Mouse (Mus musculus) heart, postnatal 14 days (tissue): Measurements from ENCODE around the gene Pcnx2. TPM values are rescaled to one million over a fixed set of nuclear protein-coding genes. Genes with fewer than 3 reads are reported as not detected.
A peak's percentile ranks its signal among the peaks of the same experiment; 100 is the strongest.

ENCODE experiments used
- DNase-seq, 2 experiments: peaks; one replicate each; pipeline ENCODE4 v3.0.0; 2021 to 2022
- intact Hi-C: fragments of 180-260 bp; cut with DNase I; formaldehyde crosslinking; loops from one replicate; pipeline ENCODE4 v1.15.1; 2025
- total RNA-seq, 2 experiments: library from RNA; stranded (reverse); gene quantifications; 2 replicates each; pipeline ENCODE4 v1.2.3; 2021

Gene Pcnx2
- total RNA-seq, 2 experiments from 2014 or later: 0.61 to 0.88 TPM

DNA sequence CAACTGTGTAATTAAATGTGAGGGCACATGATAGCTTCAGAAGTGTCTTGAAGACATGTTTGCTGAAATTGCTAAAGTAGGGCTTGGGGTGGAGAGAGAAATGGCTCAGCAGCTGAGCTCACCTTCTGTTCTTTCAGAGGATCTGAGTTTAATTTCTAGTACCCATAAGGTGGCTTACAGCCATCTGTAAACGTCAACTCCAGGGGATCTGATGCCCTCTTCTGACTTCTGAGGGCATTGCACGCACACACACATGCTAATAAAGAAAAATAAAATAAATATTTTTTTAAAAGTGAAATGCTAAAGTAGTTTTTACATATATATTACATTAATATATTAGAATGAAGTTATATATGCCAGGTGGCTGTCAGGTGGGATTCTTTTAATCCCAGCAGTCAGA lies 3.0 kb upstream of the Pcnx2 start:
- intact Hi-C loops: no loop called here
- no peak for DNase-seq

DNA sequence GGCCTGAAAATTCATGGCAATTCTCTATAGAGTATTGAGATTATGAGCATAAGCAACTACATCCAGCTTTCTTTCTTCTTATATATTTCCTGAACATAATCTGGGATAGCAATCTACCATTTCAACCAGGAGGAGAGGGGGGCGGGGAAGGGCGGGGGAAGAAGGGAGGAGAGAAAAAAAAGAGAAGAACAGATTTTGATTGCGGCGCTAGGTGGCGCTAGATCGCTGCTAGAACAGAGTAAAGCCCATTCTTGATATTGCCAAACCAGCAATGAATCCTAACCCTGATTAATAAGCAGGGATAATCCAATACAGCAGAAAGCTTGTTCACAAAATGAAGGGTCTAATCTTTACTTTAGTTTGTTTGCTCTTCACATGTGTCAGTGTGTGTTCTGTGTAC lies 782 bp upstream of the Pcnx2 start:
- peak; percentile 40 to 55 for DNase-seq
- intact Hi-C loops: no loop called here

- intact Hi-C loops: no loop called here
- no peak for DNase-seq
Measured at GRCm38 (mm10) chr8:125897388-125897787, 729 bp downstream of the Pcnx2 start.

GRCm38 (mm10) chr8:125889920-125890319 lies 8.2 kb downstream of the Pcnx2 start:
- intact Hi-C loops: no loop called here
- DNase-seq: no peak

GRCm38 (mm10) chr8:125887549-125887948 lies 10.6 kb downstream of the Pcnx2 start:
- intact Hi-C loops: no loop called here

GRCm38 (mm10) chr8:125880447-125880846 lies 17.7 kb downstream of the Pcnx2 start:
- intact Hi-C loops: no loop called here
- no peak for DNase-seq

More at GRCm38 (mm10) chr8:125887549-125887948, 10.6 kb downstream of the Pcnx2 start:
- DNase-seq: no peak

DNA sequence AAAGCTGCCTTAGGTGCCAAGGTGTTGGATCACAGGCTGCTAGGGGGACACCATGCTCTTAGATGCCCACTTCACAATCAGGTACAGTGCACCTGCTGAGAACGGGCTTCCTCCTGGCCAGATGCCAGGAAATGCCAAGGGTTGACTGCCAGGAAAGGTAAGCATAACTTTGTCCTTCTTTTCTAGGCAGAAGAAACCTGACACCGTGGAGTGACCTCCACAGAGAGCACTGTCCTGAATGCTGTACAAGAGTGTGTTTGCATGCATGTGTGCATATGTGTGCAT lies 24.9 kb downstream of the Pcnx2 start:
- intact Hi-C loops: loop anchor here (5.0 to 10.0 kb wide), 4 partner anchors 568 to 821 kb away; partner anchors contain the start of gene Disc1
- no peak for DNase-seq

- DNase-seq: no peak
- intact Hi-C loops: loop anchor here (5.0 to 10.0 kb wide), 4 partner anchors 568 to 820 kb away; partner anchors contain the start of gene Disc1
Measured at GRCm38 (mm10) chr8:125872501-125873249, 25.4 kb downstream of the Pcnx2 start.

- DNase-seq: peak; percentile 80 to 85
- intact Hi-C loops: loop anchor here (1.0 to 10.0 kb wide), 7 partner anchors 298 to 819 kb away; partner anchors contain the start of gene Disc1
Measured at GRCm38 (mm10) chr8:125870821-125871321, 27.2 kb downstream of the Pcnx2 start.

DNA sequence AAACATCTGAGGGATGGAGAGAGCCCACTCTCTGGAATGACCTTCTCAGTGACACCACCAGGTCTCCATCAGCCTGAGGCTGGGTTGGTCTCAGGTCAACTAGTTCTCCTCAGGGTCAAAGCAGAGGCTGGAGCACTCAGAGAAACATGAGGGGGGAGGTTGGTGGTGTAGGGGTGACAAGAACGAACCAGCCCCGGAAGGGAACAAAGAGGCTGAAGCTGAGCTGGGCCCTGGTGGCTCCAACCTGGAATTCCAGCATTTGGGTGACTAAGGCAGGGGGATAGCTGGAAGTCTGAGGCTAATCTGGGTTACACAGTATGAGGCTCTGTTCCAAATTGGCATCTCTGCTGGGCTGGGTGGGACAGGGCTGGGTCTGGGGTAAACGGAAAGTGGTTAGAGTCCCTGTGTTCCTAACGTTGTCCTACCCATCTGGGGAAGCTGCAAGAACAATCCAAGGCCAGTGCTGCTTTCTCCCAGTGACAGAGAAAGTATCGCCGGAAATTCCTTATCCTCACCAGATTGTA lies 27.9 kb downstream of the Pcnx2 start:
- intact Hi-C loops: loop anchor here (2.0 to 10.0 kb wide), 6 partner anchors 297 to 818 kb away; partner anchors contain the start of gene Disc1
- DNase-seq: no peak

GRCm38 (mm10) chr8:125869739-125870138 lies 28.4 kb downstream of the Pcnx2 start:
- DNase-seq: no peak
- intact Hi-C loops: loop anchor here (2.0 to 10.0 kb wide), 7 partner anchors 202 to 817 kb away; partner anchors contain the start of genes Disc1 and Map10

GRCm38 (mm10) chr8:125868552-125868951 lies 29.6 kb downstream of the Pcnx2 start:
- intact Hi-C loops: loop anchor here (5.0 kb wide), 1 partner anchor 201 kb away; the partner anchor contains the start of gene Map10
- DNase-seq: no peak

- intact Hi-C loops: loop anchor here (5.0 kb wide), 1 partner anchor 199 kb away; the partner anchor contains the start of gene Map10
- DNase-seq: no peak
Measured at GRCm38 (mm10) chr8:125866125-125866524, 32.0 kb downstream of the Pcnx2 start.

DNA sequence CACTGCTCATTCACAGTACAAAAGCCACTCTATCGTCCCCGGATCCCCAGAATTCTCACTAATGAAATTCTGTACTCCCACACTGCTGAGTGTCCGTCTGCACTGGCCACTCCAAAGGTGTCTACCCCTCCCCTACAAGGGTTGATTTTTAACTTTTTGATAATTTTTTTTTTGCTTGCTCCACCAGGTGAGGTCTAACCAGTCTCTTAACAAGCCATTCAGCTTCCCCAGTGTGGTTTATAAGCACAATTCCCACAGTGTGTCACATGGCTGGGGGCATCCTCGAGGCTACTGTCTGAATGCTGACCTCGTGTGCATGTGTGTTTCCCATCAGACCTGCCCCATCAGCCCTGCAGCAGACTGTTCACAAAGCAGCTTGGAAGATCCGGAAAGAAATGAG lies 40.9 kb downstream of the Pcnx2 start:
- DNase-seq: no peak
- intact Hi-C loops: no loop called here

- DNase-seq: no peak
- intact Hi-C loops: no loop called here
Measured at GRCm38 (mm10) chr8:125856160-125856559, 42.0 kb downstream of the Pcnx2 start.

DNA sequence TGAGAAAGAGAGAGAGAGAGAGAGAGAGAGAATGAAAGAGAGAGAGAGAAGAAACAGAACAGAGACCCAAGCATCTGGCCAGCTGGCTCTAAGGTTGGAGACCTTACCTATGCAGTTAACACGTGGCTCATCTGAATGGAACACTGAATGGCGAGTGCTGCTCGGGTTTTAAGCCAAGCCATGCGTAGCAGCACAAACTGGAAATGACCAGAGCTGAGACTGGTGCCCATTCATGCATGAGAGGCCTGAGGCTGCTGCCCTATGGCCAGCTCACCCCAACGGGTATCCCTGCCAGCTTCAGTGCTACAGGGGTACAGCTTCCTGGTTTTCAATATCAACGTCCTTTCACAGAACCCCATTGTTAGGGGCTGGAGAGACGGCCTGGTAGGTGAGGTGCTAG lies 43.7 kb downstream of the Pcnx2 start:
- no peak for DNase-seq
- intact Hi-C loops: no loop called here

DNA sequence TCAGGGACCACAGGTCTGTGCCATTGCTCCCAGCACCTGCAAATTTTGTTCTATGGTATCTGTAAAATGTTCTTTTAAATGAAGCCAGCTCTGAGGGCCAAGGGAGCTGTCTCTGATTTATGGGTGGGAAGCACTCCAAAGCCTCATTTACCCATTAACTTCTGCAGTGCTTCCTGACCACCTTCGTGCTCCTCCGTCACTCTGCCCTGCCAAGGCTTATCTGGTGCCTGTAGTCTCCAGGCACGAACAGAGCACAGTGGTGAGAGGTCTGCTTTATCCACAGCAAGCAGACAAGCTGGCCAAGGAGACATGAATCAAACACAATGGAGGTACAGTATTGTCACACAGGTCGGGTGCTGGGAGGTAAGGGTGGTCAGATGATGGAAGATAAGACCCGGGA lies 44.8 kb downstream of the Pcnx2 start:
- no peak for DNase-seq
- intact Hi-C loops: no loop called here

- intact Hi-C loops: no loop called here
Measured at GRCm38 (mm10) chr8:125849181-125849580, 48.9 kb downstream of the Pcnx2 start.

DNA sequence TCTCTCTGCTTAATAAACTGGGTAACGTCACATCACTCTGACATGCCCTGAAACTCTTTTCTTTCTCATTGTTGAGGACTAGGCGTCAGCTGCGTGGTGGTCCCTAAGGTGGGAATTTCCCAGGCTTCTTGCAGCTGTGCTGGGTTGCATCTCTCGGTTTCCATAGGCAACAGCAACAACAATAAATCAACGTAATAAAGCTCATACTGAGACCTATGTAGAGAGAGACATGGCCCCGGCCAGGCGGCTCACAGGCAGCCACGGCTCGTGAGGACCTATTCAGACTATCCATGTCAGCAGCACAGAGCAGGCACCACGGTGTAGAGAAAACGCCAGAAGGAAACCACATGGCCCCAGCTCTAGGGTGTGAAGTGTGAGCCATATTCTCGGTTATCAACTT lies 50.3 kb downstream of the Pcnx2 start:
- intact Hi-C loops: no loop called here
- no peak for DNase-seq

More at GRCm38 (mm10) chr8:125849181-125849580, 48.9 kb downstream of the Pcnx2 start:
- DNase-seq: no peak

DNA sequence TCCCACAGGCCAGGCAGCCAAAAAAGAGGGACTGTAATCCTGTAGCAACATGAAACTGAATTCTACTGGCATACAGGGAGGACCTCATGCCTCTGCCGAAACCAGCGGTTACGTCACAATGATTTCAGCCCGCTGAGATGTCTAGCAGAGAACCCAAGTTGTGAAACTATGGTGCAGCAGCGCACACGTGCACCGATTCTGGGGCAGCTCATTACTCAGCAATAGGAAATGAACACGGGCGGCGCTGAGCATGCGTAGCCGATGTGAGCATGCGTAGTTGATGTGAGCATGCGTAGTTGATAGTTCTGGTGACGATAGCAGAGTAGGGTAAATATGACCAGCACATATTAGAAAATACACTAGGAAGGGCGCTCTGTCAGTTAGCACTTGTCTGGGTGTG lies 52.8 kb downstream of the Pcnx2 start:
- DNase-seq: no peak

GRCm38 (mm10) chr8:125843122-125843836 lies 54.8 kb downstream of the Pcnx2 start:
- DNase-seq: no peak
- intact Hi-C loops: no loop called here

More for the DNA sequence above, 52.8 kb downstream of the Pcnx2 start:
- intact Hi-C loops: no loop called here
